Mouse (Mus musculus): Measurements from ENCODE around the gene Dscaml1. TPM values are rescaled to one million over a fixed set of nuclear protein-coding genes. Genes with fewer than 3 reads are reported as not detected.

Dscaml1 gene
- polyA plus RNA-seq, 1 experiment from 2014 or later, result 0.79 TPM

GRCm38 (mm10) chr9:45399434-45399833, 27.0 kb upstream of the Dscaml1 start, which contains the start of gene Fxyd2:
Gene Fxyd2 (plus strand): TSS chr9:45399669.
- Histone ChIP-seq H3K36me3 (replicated peaks) (peaks cover 14% of the 10 kb centered on the region), H3K27me3 (ENCODE audit: poor library complexity, severe bottlenecking) (peaks cover 17% of the 10 kb centered on the region; the same call in 1 of the 2 replicates), H3K27ac (no peak within 1 kb of the TSS), H3K4me3 (no peak within 1 kb of the TSS), H3K4me1 (peaks cover 11% of the 10 kb centered on the region), H3K9me3 (no peaks in the 10 kb centered on the region)
- 79% methylated on average over 4 of the region's 4 CpGs for WGBS
- DNase-seq (ENCODE audit: extremely low spot score, low spot score), result no peak

- no peak overlapping the region for H3K27ac ChIP-seq
- H3K9me3 ChIP-seq, result no peaks in the 10 kb centered on the region
- no peaks in the 10 kb centered on the region for H3K36me3 ChIP-seq (replicated peaks)
- no peak for DNase-seq (ENCODE audit: extremely low spot score, low spot score)
- WGBS, result 52% methylated on average over 4 of the region's 4 CpGs
- peaks cover 18% of the 10 kb centered on the region; the same call in 1 of the 2 replicates for H3K27me3 ChIP-seq (ENCODE audit: poor library complexity, severe bottlenecking)
- peaks cover 11% of the 10 kb centered on the region for H3K4me1 ChIP-seq
- H3K4me3 ChIP-seq, result no peak overlapping the region
Observed at GRCm38 (mm10) chr9:45401851-45402250, 24.6 kb upstream of the Dscaml1 start.

GRCm38 (mm10) chr9:45402957-45403356, 23.5 kb upstream of the Dscaml1 start:
- no peak for DNase-seq (ENCODE audit: extremely low spot score, low spot score)
- WGBS, result 54% methylated on average over 2 of the region's 2 CpGs
- H3K9me3 ChIP-seq, result no peaks in the 10 kb centered on the region
- peaks cover 22% of the 10 kb centered on the region for H3K27me3 ChIP-seq (ENCODE audit: poor library complexity, severe bottlenecking)
- H3K27ac ChIP-seq, result no peak overlapping the region
- H3K4me3 ChIP-seq, result no peak overlapping the region
- H3K36me3 ChIP-seq (replicated peaks), result no peaks in the 10 kb centered on the region
- H3K4me1 ChIP-seq, result peaks cover 15% of the 10 kb centered on the region

GRCm38 (mm10) chr9:45405694-45406093, 20.7 kb upstream of the Dscaml1 start:
- no peaks in the 10 kb centered on the region for H3K36me3 ChIP-seq (replicated peaks)
- H3K27ac ChIP-seq, result no peak overlapping the region
- H3K4me1 ChIP-seq, result peaks cover 22% of the 10 kb centered on the region
- WGBS, result 85% methylated on average over 5 of the region's 5 CpGs
- no peaks in the 10 kb centered on the region for H3K9me3 ChIP-seq
- peaks cover 30% of the 10 kb centered on the region for H3K27me3 ChIP-seq (ENCODE audit: poor library complexity, severe bottlenecking)
- H3K4me3 ChIP-seq, result no peak overlapping the region
- no peak for DNase-seq (ENCODE audit: extremely low spot score, low spot score)

GRCm38 (mm10) chr9:45406808-45407207, 19.6 kb upstream of the Dscaml1 start:
- Histone ChIP-seq H3K27ac (no peak overlapping the region), H3K36me3 (replicated peaks) (no peaks in the 10 kb centered on the region), H3K4me1 (peaks cover 19% of the 10 kb centered on the region), H3K9me3 (no peaks in the 10 kb centered on the region), H3K27me3 (ENCODE audit: poor library complexity, severe bottlenecking) (peaks cover 30% of the 10 kb centered on the region), H3K4me3 (no peak overlapping the region)
- DNase-seq (ENCODE audit: extremely low spot score, low spot score), result no peak
- 79% methylated on average over 3 of the region's 3 CpGs for WGBS

- Histone ChIP-seq H3K27ac (peak overlapping the region; percentile 74), H3K36me3 (replicated peaks) (no peaks in the 10 kb centered on the region), H3K4me1 (peaks cover 15% of the 10 kb centered on the region), H3K27me3 (ENCODE audit: poor library complexity, severe bottlenecking) (peaks cover 19% of the 10 kb centered on the region), H3K9me3 (no peaks in the 10 kb centered on the region), H3K4me3 (peak overlapping the region; percentile 45)
- peak; percentile 79 for DNase-seq (ENCODE audit: extremely low spot score, low spot score)
- 39% methylated on average over 33 of the region's 33 CpGs for WGBS
Observed at GRCm38 (mm10) chr9:45407706-45408675, 18.4 kb upstream of the Dscaml1 start.

GRCm38 (mm10) chr9:45410193-45410592, 16.2 kb upstream of the Dscaml1 start:
- Histone ChIP-seq H3K9me3 (no peaks in the 10 kb centered on the region), H3K4me1 (peaks cover 15% of the 10 kb centered on the region), H3K27ac (no peak overlapping the region), H3K36me3 (replicated peaks) (no peaks in the 10 kb centered on the region), H3K4me3 (no peak overlapping the region), H3K27me3 (ENCODE audit: poor library complexity, severe bottlenecking) (peaks cover 13% of the 10 kb centered on the region)
- 87% methylated on average over 5 of the region's 5 CpGs for WGBS
- no peak for DNase-seq (ENCODE audit: extremely low spot score, low spot score)

- 97% methylated on average over 2 of the region's 2 CpGs for WGBS
- DNase-seq (ENCODE audit: extremely low spot score, low spot score), result no peak
Observed at GRCm38 (mm10) chr9:45410614-45411013, 15.8 kb upstream of the Dscaml1 start.

GRCm38 (mm10) chr9:45411111-45411510, 15.3 kb upstream of the Dscaml1 start:
- no peak overlapping the region for H3K27ac ChIP-seq
- no peak overlapping the region for H3K4me3 ChIP-seq
- no peak for DNase-seq (ENCODE audit: extremely low spot score, low spot score)
- no peaks in the 10 kb centered on the region for H3K36me3 ChIP-seq (replicated peaks)
- peaks cover 13% of the 10 kb centered on the region for H3K27me3 ChIP-seq (ENCODE audit: poor library complexity, severe bottlenecking)
- WGBS, result 87% methylated on average over 3 of the region's 3 CpGs
- H3K4me1 ChIP-seq, result peaks cover 15% of the 10 kb centered on the region
- H3K9me3 ChIP-seq, result no peaks in the 10 kb centered on the region

More at GRCm38 (mm10) chr9:45410614-45411013, 15.8 kb upstream of the Dscaml1 start:
- H3K9me3 ChIP-seq, result no peaks in the 10 kb centered on the region
- H3K27me3 ChIP-seq (ENCODE audit: poor library complexity, severe bottlenecking), result peaks cover 13% of the 10 kb centered on the region
- no peak overlapping the region for H3K4me3 ChIP-seq
- H3K4me1 ChIP-seq, result peaks cover 15% of the 10 kb centered on the region
- H3K27ac ChIP-seq, result no peak overlapping the region
- no peaks in the 10 kb centered on the region for H3K36me3 ChIP-seq (replicated peaks)

- no peak for DNase-seq (ENCODE audit: extremely low spot score, low spot score)
- peak overlapping the region; percentile 16 for H3K4me3 ChIP-seq
- 31% methylated on average over 7 of the region's 7 CpGs for WGBS
Observed at GRCm38 (mm10) chr9:45411803-45412202, 14.6 kb upstream of the Dscaml1 start.

GRCm38 (mm10) chr9:45412287-45412686, 14.1 kb upstream of the Dscaml1 start:
- Histone ChIP-seq H3K4me1 (peaks cover 15% of the 10 kb centered on the region), H3K36me3 (replicated peaks) (no peaks in the 10 kb centered on the region), H3K27ac (no peak overlapping the region), H3K4me3 (peak overlapping the region; percentile 16), H3K9me3 (no peaks in the 10 kb centered on the region), H3K27me3 (ENCODE audit: poor library complexity, severe bottlenecking) (peaks cover 8% of the 10 kb centered on the region)
- WGBS, result 9% methylated on average over 10 of the region's 10 CpGs
- peak; percentile 88 for DNase-seq (ENCODE audit: extremely low spot score, low spot score)

More at GRCm38 (mm10) chr9:45411803-45412202, 14.6 kb upstream of the Dscaml1 start:
- Histone ChIP-seq H3K9me3 (no peaks in the 10 kb centered on the region), H3K27me3 (ENCODE audit: poor library complexity, severe bottlenecking) (peaks cover 13% of the 10 kb centered on the region), H3K4me1 (peaks cover 15% of the 10 kb centered on the region), H3K36me3 (replicated peaks) (no peaks in the 10 kb centered on the region), H3K27ac (no peak overlapping the region)

- H3K4me1 ChIP-seq, result peaks cover 11% of the 10 kb centered on the region
- WGBS, result 81% methylated on average over 4 of the region's 4 CpGs
- no peaks in the 10 kb centered on the region for H3K36me3 ChIP-seq (replicated peaks)
- DNase-seq (ENCODE audit: extremely low spot score, low spot score), result no peak
- H3K27me3 ChIP-seq (ENCODE audit: poor library complexity, severe bottlenecking), result peaks cover 8% of the 10 kb centered on the region
- H3K4me3 ChIP-seq, result no peak overlapping the region
- no peak overlapping the region for H3K27ac ChIP-seq
- no peaks in the 10 kb centered on the region for H3K9me3 ChIP-seq
Observed at GRCm38 (mm10) chr9:45412700-45413477, 13.5 kb upstream of the Dscaml1 start.

Data from forebrain, embryonic 10.5 days (tissue).